Mouse (Mus musculus) midbrain, embryonic 16.5 days (tissue): ENCODE results near the gene Kcnd3. TPM values are rescaled to one million over a fixed set of nuclear protein-coding genes. Genes with fewer than 3 reads are reported as not detected.
A peak's percentile ranks its signal among the peaks of the same experiment; 100 is the strongest.

Experiments
- ATAC-seq: fragments of 200-750 bp; cut with Nextera tagmentation; 2 replicates; pipeline ENCODE4 v1.8.0; 2017; ENCODE audit warnings: moderate TSS enrichment
- H3K27ac ChIP-seq: fragments of 300-500 bp; sonication (generic); 2 replicates; pipeline ENCODE4 v1.5.1; 2014; ENCODE audit warnings: mild to moderate bottlenecking, low read length, mixed read lengths
- H3K27me3 ChIP-seq: fragments of 300-500 bp; sonication (generic); 2 replicates; pipeline ENCODE4 v1.6.1; 2014; ENCODE audit warnings: low read depth, low read length, mixed read lengths; ENCODE audit not compliant: control insufficient read depth, insufficient read depth
- H3K36me3 ChIP-seq: fragments of 300-500 bp; sonication (generic); 2 replicates; pipeline ENCODE4 v1.6.1; 2014; ENCODE audit warnings: mild to moderate bottlenecking, low read length, moderate library complexity, mixed read lengths; ENCODE audit not compliant: control insufficient read depth, insufficient read depth
- H3K4me1 ChIP-seq: fragments of 300-500 bp; sonication (generic); 2 replicates; pipeline ENCODE4 v1.6.1; 2014; ENCODE audit warnings: mild to moderate bottlenecking, low read length, mixed read lengths; ENCODE audit not compliant: control insufficient read depth, insufficient read depth
- H3K4me2 ChIP-seq: fragments of 300-500 bp; sonication (generic); 2 replicates; pipeline ENCODE4 v1.6.1; 2014; ENCODE audit warnings: mild to moderate bottlenecking, low read length, mixed read lengths
- H3K4me3 ChIP-seq: fragments of 300-500 bp; sonication (generic); 2 replicates; pipeline ENCODE4 v1.5.1; 2014; ENCODE audit warnings: low read depth, mild to moderate bottlenecking, low read length, moderate library complexity, mixed read lengths
- H3K9ac ChIP-seq: fragments of 300-500 bp; sonication (generic); 2 replicates; pipeline ENCODE4 v1.6.1; 2014; ENCODE audit warnings: low read depth, low read length, mixed read lengths
- H3K9me3 ChIP-seq: fragments of 300-500 bp; sonication (generic); replicated peaks from 2 replicates; pipeline ENCODE4 v1.6.1; 2014; ENCODE audit warnings: mild to moderate bottlenecking, low read length, mixed read lengths; ENCODE audit not compliant: control insufficient read depth, poor library complexity, severe bottlenecking
- WGBS: fragments of 180-500 bp; shearing (Covaris S2); extraction: QIAGEN DNeasy Blood & Tissue Kit; methylation state at CpG from one replicate; pipeline ENCODE4 v1.1.7; 2014; 5-methylcytosine and 5-hydroxymethylcytosine counted together
- polyA plus RNA-seq: library from polyadenylated mRNA; unstranded; fragments of >200 nt; fragmentation: Nextera tagmentation; extraction: Ambion mirVana; gene quantifications from 2 replicates; pipeline ENCODE4 v1.2.1, GENCODE M21; 2015

The Kcnd3 gene
- polyA plus RNA-seq, 1 experiment from 2014 or later = 11.6 TPM

GRCm38 (mm10) chr3:105680346-105680745, 228.2 kb downstream of the Kcnd3 start:
- H3K9me3 ChIP-seq = no peaks in the 10 kb centered on the region
- H3K27me3 ChIP-seq = no peaks in the 10 kb centered on the region
- 94% methylated on average over 7 of the region's 7 CpGs for WGBS
- no peak overlapping the region for H3K9ac ChIP-seq
- peaks cover 24% of the 10 kb centered on the region for H3K36me3 ChIP-seq
- no peak overlapping the region for H3K4me3 ChIP-seq
- no peak for ATAC-seq
- no peak overlapping the region for H3K27ac ChIP-seq
- 0 out of 2 replicates have a peak, but pooled peaks cover 3% of the 10 kb centered on the region for H3K4me1 ChIP-seq
- no peak overlapping the region for H3K4me2 ChIP-seq

- H3K36me3 ChIP-seq = peaks cover 11% of the 10 kb centered on the region; the same call in 1 of the 2 replicates
- no peaks in the 10 kb centered on the region for H3K9me3 ChIP-seq
- H3K27me3 ChIP-seq = no peaks in the 10 kb centered on the region
- no peak for ATAC-seq
- peak overlapping the region; percentile 83 for H3K4me2 ChIP-seq
- H3K9ac ChIP-seq = peak overlapping the region; percentile 90
- H3K4me1 ChIP-seq = peaks cover 13% of the 10 kb centered on the region
- 10% methylated on average over 57 of the region's 60 CpGs for WGBS
- H3K27ac ChIP-seq = peak overlapping the region; percentile 80
- peak overlapping the region; percentile 95 for H3K4me3 ChIP-seq
These were observed 234.5 kb downstream of the Kcnd3 start for GRCm38 (mm10) chr3:105686394-105687323.

- Histone ChIP-seq H3K27ac (peak within 1 kb of the TSS; percentile 81), H3K9me3 (no peaks in the 10 kb centered on the region), H3K4me3 (peak within 1 kb of the TSS; percentile 95), H3K4me1 (peaks cover 13% of the 10 kb centered on the region), H3K4me2 (peak within 1 kb of the TSS; percentile 83), H3K27me3 (no peaks in the 10 kb centered on the region), H3K36me3 (peaks cover 9% of the 10 kb centered on the region; the same call in 1 of the 2 replicates), H3K9ac (peak within 1 kb of the TSS; percentile 90)
- WGBS = under 1% methylated on average over 72 of the region's 72 CpGs
- peak; percentile 97 for ATAC-seq
These were observed 235.4 kb downstream of the Kcnd3 start, which contains the start of gene Ddx20 for GRCm38 (mm10) chr3:105687324-105688060. Gene Ddx20, minus strand, starts transcription at chr3:105687574.

- Histone ChIP-seq H3K9ac (no peak overlapping the region), H3K27ac (no peak overlapping the region), H3K36me3 (peaks cover 2% of the 10 kb centered on the region; the same call in 1 of the 2 replicates), H3K9me3 (no peaks in the 10 kb centered on the region), H3K4me3 (no peak overlapping the region), H3K27me3 (no peaks in the 10 kb centered on the region), H3K4me1 (peaks cover 13% of the 10 kb centered on the region), H3K4me2 (no peak overlapping the region)
- 91% methylated on average over 2 of the region's 2 CpGs for WGBS
- no peak for ATAC-seq
These were observed 236.4 kb downstream of the Kcnd3 start for GRCm38 (mm10) chr3:105688536-105688935.

- no peak for ATAC-seq
- peaks cover 16% of the 10 kb centered on the region for H3K4me1 ChIP-seq
- no peak overlapping the region for H3K4me3 ChIP-seq
- H3K36me3 ChIP-seq = no peaks in the 10 kb centered on the region
- WGBS = 77% methylated on average over 14 of the region's 14 CpGs
- no peaks in the 10 kb centered on the region for H3K27me3 ChIP-seq
- no peaks in the 10 kb centered on the region for H3K9me3 ChIP-seq
- H3K9ac ChIP-seq = no peak overlapping the region
- H3K4me2 ChIP-seq = no peak overlapping the region
- H3K27ac ChIP-seq = no peak overlapping the region
These were observed 241.4 kb downstream of the Kcnd3 start for GRCm38 (mm10) chr3:105693327-105694080.

- no peaks in the 10 kb centered on the region for H3K9me3 ChIP-seq
- H3K27ac ChIP-seq = peak overlapping the region; percentile 69
- H3K4me3 ChIP-seq = no peak overlapping the region
- peaks cover 16% of the 10 kb centered on the region for H3K4me1 ChIP-seq
- H3K36me3 ChIP-seq = no peaks in the 10 kb centered on the region
- WGBS = 20% methylated on average over 20 of the region's 20 CpGs
- H3K4me2 ChIP-seq = peak overlapping the region; percentile 41
- H3K9ac ChIP-seq = peak overlapping the region; percentile 52; the same call in 1 of the 2 replicates
- H3K27me3 ChIP-seq = no peaks in the 10 kb centered on the region
- ATAC-seq = peak; percentile 84
These were observed 243.6 kb downstream of the Kcnd3 start for GRCm38 (mm10) chr3:105695476-105696386.

GRCm38 (mm10) chr3:105696387-105697147, 244.4 kb downstream of the Kcnd3 start:
- Histone ChIP-seq H3K36me3 (no peaks in the 10 kb centered on the region), H3K4me2 (peak overlapping the region; percentile 41), H3K4me3 (no peak overlapping the region), H3K9me3 (no peaks in the 10 kb centered on the region), H3K9ac (peak overlapping the region; percentile 52; the same call in 1 of the 2 replicates), H3K27ac (peak overlapping the region; percentile 69; the same call in 1 of the 2 replicates), H3K27me3 (no peaks in the 10 kb centered on the region), H3K4me1 (peaks cover 16% of the 10 kb centered on the region)
- peak; percentile 43; the same call in 1 of the 2 replicates for ATAC-seq
- WGBS = 43% methylated on average over 17 of the region's 17 CpGs
